Mouse (Mus musculus) MEL (cell line): Measurements from ENCODE around the gene Urb2. TPM values are rescaled to one million over a fixed set of nuclear protein-coding genes. Genes with fewer than 3 reads are reported as not detected.

Experiments
- DNase-seq: peaks from one replicate; pipeline ENCODE4 v3.0.0; 2011; ENCODE audit warnings: low read depth, low spot score
- H3K27ac ChIP-seq: 2 replicates; pipeline ENCODE4 v1.5.1; 2012; ENCODE audit warnings: low read depth, mild to moderate bottlenecking, control low read depth, low read length, moderate library complexity; ENCODE audit not compliant: control insufficient read depth
- H3K27me3 ChIP-seq, 2 experiments: fragments of 150-350 bp in 1 of 2; sonication (generic) in 1 of 2; 2 replicates each; pipeline ENCODE4 v1.6.1; 2012; ENCODE audit warnings: low read length in 2 of 2, mild to moderate bottlenecking in 2 of 2, improper control_type of control experiment in 1 of 2, moderate library complexity in 1 of 2; ENCODE audit not compliant: insufficient read depth in 2 of 2, control insufficient read depth in 1 of 2
- H3K36me3 ChIP-seq, 2 experiments: 2 replicates each; pipeline ENCODE4 v1.6.1; 2012 to 2014; ENCODE audit warnings: low read length in 2 of 2, improper control_type of control experiment in 1 of 2, inconsistent platforms in 1 of 2, mild to moderate bottlenecking in 1 of 2; ENCODE audit not compliant: insufficient read depth in 2 of 2, control insufficient read depth in 1 of 2
- H3K4me1 ChIP-seq, 2 experiments: fragments of 150-350 bp in 1 of 2; sonication (generic) in 1 of 2; 2 replicates each; pipeline ENCODE4 v1.6.1; 2012; ENCODE audit warnings: low read length in 2 of 2, improper control_type of control experiment in 1 of 2, mild to moderate bottlenecking in 1 of 2; ENCODE audit not compliant: insufficient read depth in 2 of 2, control insufficient read depth in 1 of 2
- H3K4me3 ChIP-seq, 2 experiments: fragments of 150-350 bp in 1 of 2; sonication (generic) in 1 of 2; 2 replicates each; pipeline ENCODE4 v1.5.1; 2012; ENCODE audit warnings: low read depth in 2 of 2, low read length in 2 of 2, mild to moderate bottlenecking in 2 of 2, moderate library complexity in 2 of 2, control low read depth in 1 of 2, improper control_type of control experiment in 1 of 2; ENCODE audit not compliant: control insufficient read depth in 1 of 2, insufficient read depth in 1 of 2
- H3K79me2 ChIP-seq: 2 replicates; pipeline ENCODE4 v1.6.1; 2012; ENCODE audit warnings: mild to moderate bottlenecking, low read length, moderate library complexity; ENCODE audit not compliant: control insufficient read depth, poor library complexity, insufficient read depth
- H3K9ac ChIP-seq: 2 replicates; pipeline ENCODE4 v1.6.1; 2012; ENCODE audit warnings: low read depth, mild to moderate bottlenecking, control low read depth, low read length, moderate library complexity; ENCODE audit not compliant: control insufficient read depth, poor library complexity, severe bottlenecking
- H3K9me3 ChIP-seq: fragments of 150-350 bp; sonication (generic); replicated peaks from 2 replicates; pipeline ENCODE4 v1.6.1; 2012; ENCODE audit warnings: mild to moderate bottlenecking, low read length, improper control_type of control experiment, moderate library complexity; ENCODE audit not compliant: insufficient read depth
- CTCF ChIP-seq, 3 experiments: IDR thresholded peaks in 2 of 3; conservative IDR thresholded peaks in 1 of 3; 2 replicates each; pipeline ENCODE4 v1.5.1; 2011 to 2012; ENCODE audit warnings: low read length in 3 of 3, low read depth in 2 of 3, mild to moderate bottlenecking in 2 of 3, improper control_type of control experiment in 1 of 3, inconsistent platforms in 1 of 3, mixed read lengths in 1 of 3, moderate library complexity in 1 of 3; ENCODE audit not compliant: control insufficient read depth in 1 of 3, insufficient read depth in 1 of 3, poor library complexity in 1 of 3, severe bottlenecking in 1 of 3
- ELF1 ChIP-seq: IDR thresholded peaks from 2 replicates; pipeline ENCODE4 v1.6.1; 2014; ENCODE audit warnings: low read depth, mild to moderate bottlenecking, inconsistent platforms, low read length, improper control_type of control experiment, moderate library complexity
- EP300 ChIP-seq, 2 experiments: IDR thresholded peaks; 2 replicates each; pipeline ENCODE4 v1.6.1; 2011; ENCODE audit warnings: improper control_type of control experiment in 2 of 2, low read length in 2 of 2, low read depth in 1 of 2, mild to moderate bottlenecking in 1 of 2
- ETS1 ChIP-seq: IDR thresholded peaks from 2 replicates; pipeline ENCODE4 v1.6.1; 2012; ENCODE audit warnings: low read depth, mild to moderate bottlenecking, inconsistent platforms, low read length, improper control_type of control experiment, moderate library complexity
- GABPA ChIP-seq: IDR thresholded peaks from 2 replicates; pipeline ENCODE4 v1.6.1; 2012; ENCODE audit warnings: low read depth, mild to moderate bottlenecking, inconsistent platforms, low read length, improper control_type of control experiment, moderate library complexity
- HCFC1 ChIP-seq: IDR thresholded peaks from 2 replicates; pipeline ENCODE4 v1.6.1; 2012; ENCODE audit warnings: low read depth, mild to moderate bottlenecking, inconsistent platforms, low read length, improper control_type of control experiment, moderate library complexity
- JUND ChIP-seq: IDR thresholded peaks from 2 replicates; pipeline ENCODE4 v1.6.1; 2011; ENCODE audit warnings: low read depth, mild to moderate bottlenecking, improper control_type of control experiment, low read length
- KAT2A ChIP-seq: conservative IDR thresholded peaks from 2 replicates; pipeline ENCODE4 v1.6.1; 2012; ENCODE audit warnings: low read depth, low read length, improper control_type of control experiment, inconsistent platforms
- MAFK ChIP-seq: IDR thresholded peaks from 2 replicates; pipeline ENCODE4 v1.6.1; 2011; ENCODE audit warnings: low read depth, mild to moderate bottlenecking, low read length, improper control_type of control experiment, borderline replicate concordance
- MAX ChIP-seq: IDR thresholded peaks from 2 replicates; pipeline ENCODE4 v1.6.1; 2011; ENCODE audit warnings: low read length, improper control_type of control experiment
- MAZ ChIP-seq: IDR thresholded peaks from 2 replicates; pipeline ENCODE4 v1.6.1; 2012; ENCODE audit warnings: low read depth, mild to moderate bottlenecking, inconsistent platforms, low read length, improper control_type of control experiment
- MEF2A ChIP-seq: IDR thresholded peaks from 2 replicates; pipeline ENCODE4 v1.6.1; 2014; ENCODE audit warnings: low read depth, mild to moderate bottlenecking, inconsistent platforms, low read length, improper control_type of control experiment; ENCODE audit not compliant: poor library complexity, insufficient replicate concordance, severe bottlenecking; ENCODE audit errors: extremely low read depth
- MXI1 ChIP-seq: IDR thresholded peaks from 2 replicates; pipeline ENCODE4 v1.6.1; 2011; ENCODE audit warnings: mild to moderate bottlenecking, low read depth, low read length, improper control_type of control experiment
- MYB ChIP-seq: IDR thresholded peaks from 2 replicates; pipeline ENCODE4 v1.6.1; 2011; ENCODE audit warnings: mild to moderate bottlenecking, low read depth, low read length, improper control_type of control experiment
- MYC ChIP-seq: IDR thresholded peaks from 2 replicates; pipeline ENCODE4 v1.6.1; 2011; ENCODE audit warnings: low read depth, mild to moderate bottlenecking, low read length, improper control_type of control experiment, moderate library complexity
- NELFE ChIP-seq: IDR thresholded peaks from 2 replicates; pipeline ENCODE4 v1.6.1; 2011; ENCODE audit warnings: low read depth, low read length, improper control_type of control experiment
- NRF1 ChIP-seq: IDR thresholded peaks from 2 replicates; pipeline ENCODE4 v1.6.1; 2014; ENCODE audit warnings: low read depth, mild to moderate bottlenecking, inconsistent platforms, low read length, improper control_type of control experiment, moderate library complexity; ENCODE audit not compliant: poor library complexity, insufficient read depth, severe bottlenecking
- SIN3A ChIP-seq: IDR thresholded peaks from 2 replicates; pipeline ENCODE4 v1.6.1; 2012; ENCODE audit warnings: low read length, improper control_type of control experiment, inconsistent platforms
- SMC3 ChIP-seq: IDR thresholded peaks from 2 replicates; pipeline ENCODE4 v1.6.1; 2011; ENCODE audit warnings: low read depth, low read length, improper control_type of control experiment
- TBP ChIP-seq: IDR thresholded peaks from 2 replicates; pipeline ENCODE4 v1.8.0; 2011; ENCODE audit warnings: low read depth, low read length, improper control_type of control experiment
- USF1 ChIP-seq: IDR thresholded peaks from 2 replicates; pipeline ENCODE4 v1.6.1; 2014; ENCODE audit warnings: low read depth, mild to moderate bottlenecking, inconsistent platforms, low read length, improper control_type of control experiment, moderate library complexity
- USF2 ChIP-seq, 2 experiments: IDR thresholded peaks; 2 replicates each; pipeline ENCODE4 v1.6.1; 2011 to 2012; ENCODE audit warnings: improper control_type of control experiment in 2 of 2, low read length in 2 of 2, borderline replicate concordance in 1 of 2, inconsistent platforms in 1 of 2, low read depth in 1 of 2, mild to moderate bottlenecking in 1 of 2; ENCODE audit not compliant: insufficient read depth in 1 of 2
- ZC3H11A ChIP-seq: IDR thresholded peaks from 2 replicates; pipeline ENCODE4 v1.6.1; 2012; ENCODE audit warnings: low read depth, mild to moderate bottlenecking, inconsistent platforms, low read length, improper control_type of control experiment
- ZKSCAN1 ChIP-seq: IDR thresholded peaks from 2 replicates; pipeline ENCODE4 v1.6.1; 2012; ENCODE audit warnings: low read depth, mild to moderate bottlenecking, inconsistent platforms, low read length, improper control_type of control experiment, moderate library complexity
- ZMIZ1 ChIP-seq: IDR thresholded peaks from 2 replicates; pipeline ENCODE4 v1.6.1; 2012; ENCODE audit warnings: low read depth, mild to moderate bottlenecking, inconsistent platforms, low read length, improper control_type of control experiment, moderate library complexity
- polyA plus RNA-seq, 2 experiments: library from polyadenylated mRNA; stranded (reverse) in 1 of 2; unstranded in 1 of 2; fragments of >175 nt in 1 of 2; fragments of >200 nt in 1 of 2; gene quantifications; 2 replicates each; pipeline versions ENCODE4 v1.2.1 to v1.2.4; 2012; ENCODE audit warnings: low replicate concordance in 2 of 2, low read depth in 1 of 2; ENCODE audit not compliant: insufficient read length in 2 of 2, insufficient read depth in 1 of 2, missing spikeins in 1 of 2
- total RNA-seq: library from RNA; depleted of rRNA; stranded (reverse); fragments of 300-350 nt; gene quantifications from 2 replicates; pipeline ENCODE4 v1.2.3, GENCODE M21; 2012

Gene Urb2
- total and polyA plus RNA-seq, 3 experiments = 31.6 to 82.4 (median 39.7) TPM

GRCm38 (mm10) chr8:124082616-124083015, 61.3 kb downstream of the Urb2 start:
- H3K9me3 ChIP-seq = no peaks in the 10 kb centered on the region
- H3K27ac ChIP-seq = no peak overlapping the region
- H3K9ac ChIP-seq = no peak overlapping the region
- no peaks in the 10 kb centered on the region for H3K27me3 ChIP-seq
- TF ChIP-seq MYB (no peak), CTCF (IDR thresholded peaks at IDR 0.05 in 2 of 3, conservative IDR thresholded peaks at IDR 0.05 in 1 of 3; ENCODE audit: control insufficient read depth in 1 of 3, insufficient read depth in 1 of 3, low read depth in 2 of 3, low read length in 3 of 3, poor library complexity in 1 of 3, severe bottlenecking in 1 of 3) (no peak), ZKSCAN1 (no peak)
- H3K36me3 ChIP-seq = no peaks in the 10 kb centered on the region
- H3K4me3 ChIP-seq = no peak overlapping the region
- no peaks in the 10 kb centered on the region for H3K79me2 ChIP-seq
- no peaks in the 10 kb centered on the region for H3K4me1 ChIP-seq
- no peak for DNase-seq

GRCm38 (mm10) chr8:124083611-124084010, 62.3 kb downstream of the Urb2 start:
- H3K9ac ChIP-seq = no peak overlapping the region
- DNase-seq = no peak
- H3K27me3 ChIP-seq = no peaks in the 10 kb centered on the region
- H3K9me3 ChIP-seq = no peaks in the 10 kb centered on the region
- TF ChIP-seq KAT2A (no peak), ZKSCAN1 (no peak), NRF1 (no peak), TBP (no peak), ZC3H11A (no peak), NELFE (no peak), MYC (no peak), EP300 (IDR thresholded peaks at IDR 0.05; ENCODE audit: low read depth in 1 of 2, low read length in 2 of 2) (no peak), ETS1 (no peak), USF1 (no peak)
- TF ChIP-seq, all 39 proteins: peak for 0
- no peak overlapping the region for H3K27ac ChIP-seq
- H3K79me2 ChIP-seq = no peaks in the 10 kb centered on the region
- no peaks in the 10 kb centered on the region for H3K36me3 ChIP-seq
- H3K4me1 ChIP-seq = no peaks in the 10 kb centered on the region
- no peak overlapping the region for H3K4me3 ChIP-seq

- Histone ChIP-seq H3K36me3 (no peaks in the 10 kb centered on the region), H3K79me2 (no peaks in the 10 kb centered on the region), H3K27me3 (no peaks in the 10 kb centered on the region)
- no peak for TF ChIP-seq JUND
- TF ChIP-seq ELF1 = no peak
- TF ChIP-seq SIN3A = no peak
- TF ChIP-seq USF2 (IDR thresholded peaks at IDR 0.05; ENCODE audit: borderline replicate concordance in 1 of 2, insufficient read depth in 1 of 2, low read depth in 1 of 2, low read length in 2 of 2) = no peak
- TF ChIP-seq HCFC1 = no peak
- TF ChIP-seq MAZ = no peak
- no peak for TF ChIP-seq MYC
- no peak for TF ChIP-seq MAX
- TF ChIP-seq MEF2A = no peak
- TF ChIP-seq SMC3 = no peak
- no peak for TF ChIP-seq MYB
- TF ChIP-seq ZMIZ1 = no peak
- TF ChIP-seq NELFE = no peak
- no peak for TF ChIP-seq GABPA
- no peak for TF ChIP-seq MXI1
- no peak for TF ChIP-seq MAFK
- TF ChIP-seq NRF1 = no peak
- TF ChIP-seq, all 39 proteins: peak for 0
- H3K9me3 ChIP-seq = no peaks in the 10 kb centered on the region
- no peak for DNase-seq
- H3K9ac ChIP-seq = no peak overlapping the region
- H3K4me3 ChIP-seq = no peak overlapping the region
- H3K27ac ChIP-seq = no peak overlapping the region
- no peaks in the 10 kb centered on the region for H3K4me1 ChIP-seq
Observed at GRCm38 (mm10) chr8:124085668-124086067, 64.4 kb downstream of the Urb2 start.
